Mouse (Mus musculus) CD4-positive, CD25-positive, alpha-beta regulatory T cell (primary cell): ENCODE measurements around the gene 1700049E17Rik2. TPM values are rescaled to one million over a fixed set of nuclear protein-coding genes. Genes with fewer than 3 reads are reported as not detected.

Source experiments
- polyA plus RNA-seq: library from polyadenylated mRNA; unstranded; fragments of 100-300 nt; shearing (Covaris generic); gene quantifications from one replicate; pipeline ENCODE4 v1.2.1, GENCODE M21; 2017

Gene 1700049E17Rik2
- not detected for polyA plus RNA-seq

DNA sequence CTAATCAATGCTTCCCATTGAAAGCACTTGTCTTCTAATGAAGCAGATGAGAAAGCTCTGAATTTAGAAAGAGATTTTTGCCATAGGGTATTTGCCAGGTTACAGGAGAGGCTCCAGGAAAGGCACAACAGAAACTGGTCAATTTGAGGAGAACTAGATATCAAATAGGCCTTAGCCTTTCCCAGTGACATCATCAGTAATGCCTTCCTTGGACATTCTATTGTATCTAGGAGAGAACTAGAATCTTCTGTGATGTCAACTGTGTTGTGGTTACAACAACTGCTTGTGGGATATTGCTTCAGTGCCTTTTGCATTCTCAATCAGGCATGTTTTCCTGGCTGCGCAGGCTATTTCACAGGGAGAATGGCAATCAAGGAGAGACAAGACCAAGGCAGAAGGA lies at the start of gene 1700049E17Rik2:
Gene 1700049E17Rik2, plus strand, starts transcription at position 301 of the 400 bp plus-strand sequence.

DNA sequence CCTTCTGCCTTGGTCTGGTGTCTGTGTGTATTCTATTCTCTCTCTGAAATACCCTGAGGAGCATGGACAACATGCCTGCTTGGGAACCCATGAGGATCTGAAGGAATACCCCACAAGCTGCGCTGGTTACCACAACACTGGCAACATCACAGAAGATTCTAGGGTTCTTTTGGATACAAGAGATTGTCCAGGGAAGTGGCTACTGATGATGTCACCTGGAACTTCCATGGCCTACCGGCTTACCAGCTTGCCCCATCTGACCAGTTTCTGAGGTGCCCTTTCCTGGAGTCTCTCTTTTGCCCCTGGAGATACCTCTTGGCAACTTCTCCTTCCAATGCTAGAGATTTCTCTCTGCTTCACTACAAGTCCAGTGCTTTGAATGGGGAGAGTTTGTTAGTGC lies 17.5 kb upstream of the 1700049E17Rik2 start, which contains the start of gene Gm7970:
Gene Gm7970, minus strand, starts transcription at position 101 of the 400 bp plus-strand sequence.

DNA sequence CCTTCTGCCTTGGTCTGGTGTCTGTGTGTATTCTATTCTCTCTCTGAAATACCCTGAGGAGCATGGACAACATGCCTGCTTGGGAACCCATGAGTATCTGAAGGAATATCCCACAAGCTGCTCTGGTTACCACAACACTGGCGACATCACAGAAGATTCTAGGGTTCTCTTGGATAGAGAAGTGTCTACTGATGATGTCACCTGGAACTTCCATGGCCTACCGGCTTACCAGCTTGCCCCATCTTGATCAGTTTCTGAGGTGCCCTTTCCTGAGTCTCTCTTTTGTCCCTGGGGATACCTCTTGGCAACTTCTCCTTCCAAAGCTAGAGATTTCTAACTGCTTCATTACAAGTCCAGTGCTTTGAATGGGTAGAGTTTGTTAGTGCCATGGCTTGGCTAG lies 51.5 kb downstream of the 1700049E17Rik2 start, which contains the start of gene Gm3072:
Gene Gm3072, minus strand, starts transcription at position 101 of the 400 bp plus-strand sequence.

Other genes with a start within 250 kb of the 1700049E17Rik2 start
- not detected for gene Gm5798, start 224.6 kb upstream of the 1700049E17Rik2 start, polyA plus RNA-seq
- not detected for gene Gm7945, start 186.8 kb upstream of the 1700049E17Rik2 start, polyA plus RNA-seq
- not detected for gene Gm6482, start 164.9 kb upstream of the 1700049E17Rik2 start, polyA plus RNA-seq
- not detected for gene Gm7954, start 119.7 kb upstream of the 1700049E17Rik2 start, polyA plus RNA-seq
- not detected for gene Gm3486, start 83.7 kb upstream of the 1700049E17Rik2 start, polyA plus RNA-seq
- gene Gm7970, start 17.6 kb upstream of the 1700049E17Rik2 start, polyA plus RNA-seq = not detected
- not detected for gene Gm3072, start 51.4 kb downstream of the 1700049E17Rik2 start, polyA plus RNA-seq
- gene Gm3676, start 73.3 kb downstream of the 1700049E17Rik2 start, polyA plus RNA-seq = not detected
- not detected for gene Gm8068, start 128.7 kb downstream of the 1700049E17Rik2 start, polyA plus RNA-seq
- not detected for gene Gm7929, start 177.4 kb downstream of the 1700049E17Rik2 start, polyA plus RNA-seq
- not detected for gene Gm47189, start 199.2 kb downstream of the 1700049E17Rik2 start, polyA plus RNA-seq